Mouse (Mus musculus) forelimb bud, embryonic 11.5 days (tissue): ENCODE data around the gene Cpne5.
"Not testable (repeated sequence)": the region's sequence is repeated elsewhere in the genome, so short reads cannot be mapped to it uniquely, and the experiment has no call there.

Source experiments
- DNase-seq: peaks from one replicate; pipeline ENCODE4 v3.0.0-alpha.2; 2012; ENCODE audit warnings: low read depth, low spot score

Gene Cpne5

DNA sequence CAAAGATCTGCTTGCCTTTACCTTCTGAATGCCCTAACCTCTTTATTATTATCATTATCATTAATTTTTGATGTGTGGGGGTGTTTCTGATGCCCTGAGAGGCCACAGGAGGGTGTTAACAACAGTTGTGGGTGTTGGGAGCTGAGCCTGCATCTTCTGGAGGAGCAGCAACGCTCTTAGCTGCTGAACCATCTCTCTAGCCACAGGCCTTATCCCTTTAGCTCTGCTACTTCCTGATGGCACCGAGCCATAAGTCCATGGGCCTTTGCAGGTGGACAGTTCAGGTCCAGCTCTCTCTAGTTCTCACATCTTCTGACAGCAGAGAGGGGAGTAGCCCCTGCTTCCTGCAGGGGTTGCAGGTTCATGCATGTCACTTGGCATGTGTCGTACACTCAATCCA lies 96.4 kb downstream of the Cpne5 start:
- no peak for DNase-seq

DNA sequence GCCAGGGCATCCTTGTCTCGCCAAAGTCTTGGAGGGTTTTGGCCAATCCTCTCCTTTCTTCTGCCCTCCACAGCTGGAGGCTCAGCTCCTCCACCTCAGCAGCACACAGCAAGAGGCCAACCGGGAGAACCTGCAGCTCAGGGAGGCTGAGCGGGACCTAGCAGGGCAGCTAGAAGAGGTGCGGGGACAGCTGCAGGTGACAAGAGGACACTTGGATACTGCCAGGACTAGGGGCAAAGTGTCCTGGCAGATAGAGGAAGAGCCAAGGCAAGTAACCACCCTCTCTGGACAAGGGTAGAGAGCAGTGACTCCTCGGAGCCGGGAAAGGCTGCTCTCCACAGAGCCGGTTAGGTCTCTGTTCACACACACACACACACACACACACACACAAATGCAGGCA lies 100.1 kb downstream of the Cpne5 start:
- no peak for DNase-seq

DNA sequence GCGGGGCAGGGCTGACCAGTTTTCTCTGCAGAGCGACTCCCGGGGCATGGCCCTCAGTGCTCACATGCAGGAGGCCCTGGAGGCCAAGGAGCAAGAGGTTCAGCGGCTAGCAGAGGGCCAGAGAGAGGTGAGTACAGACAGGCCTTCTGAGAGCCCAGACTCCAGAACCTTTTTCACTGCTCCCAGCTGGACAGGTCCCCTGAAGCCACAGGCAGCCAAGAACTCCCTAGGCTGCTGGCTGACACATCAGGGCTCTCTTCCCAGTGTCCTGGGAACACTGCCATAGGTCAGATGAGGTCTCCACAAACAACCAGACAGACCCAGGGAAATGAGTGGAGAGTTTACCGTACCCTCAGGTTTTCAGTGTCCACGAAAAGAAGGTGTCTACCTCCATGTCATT lies 101.7 kb downstream of the Cpne5 start:
- DNase-seq: no peak

DNA sequence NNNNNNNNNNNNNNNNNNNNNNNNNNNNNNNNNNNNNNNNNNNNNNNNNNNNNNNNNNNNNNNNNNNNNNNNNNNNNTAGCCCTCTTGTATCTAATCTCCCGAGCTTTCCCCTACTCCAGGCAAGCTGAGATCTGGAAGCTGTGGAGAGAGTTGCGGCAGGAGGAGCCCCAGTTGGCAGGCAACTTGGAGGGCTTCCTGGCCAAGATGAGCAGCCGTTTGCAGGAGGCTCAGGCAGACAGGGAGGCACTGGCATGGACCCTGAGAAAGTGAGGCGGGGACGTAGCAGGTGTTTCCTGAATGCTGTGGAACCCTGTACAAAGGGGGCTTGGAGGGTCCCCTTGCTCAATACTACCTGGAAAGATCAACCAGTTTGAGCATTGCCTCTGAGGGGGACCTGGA lies 102.9 kb downstream of the Cpne5 start:
- DNase-seq: no peak

DNA sequence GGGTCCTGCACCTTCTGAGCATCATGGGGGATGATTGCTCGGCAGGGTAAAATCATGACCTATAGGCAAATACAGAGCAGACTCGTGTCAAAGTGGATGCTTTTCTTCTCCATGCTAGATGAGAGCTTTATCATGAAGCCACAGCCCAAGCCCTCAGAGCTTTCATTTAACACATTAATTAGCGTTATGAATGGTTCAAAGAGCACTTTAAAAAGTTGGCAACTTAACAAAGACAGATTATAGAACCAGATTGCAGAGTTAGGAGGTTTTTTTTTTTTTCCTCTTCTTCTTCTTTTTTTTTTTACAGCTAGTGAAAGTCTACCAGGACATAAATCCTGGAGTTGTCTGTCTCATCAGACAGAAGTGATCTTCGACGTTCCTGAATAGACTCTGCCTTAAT lies 108.6 kb downstream of the Cpne5 start:
- no peak for DNase-seq

DNA sequence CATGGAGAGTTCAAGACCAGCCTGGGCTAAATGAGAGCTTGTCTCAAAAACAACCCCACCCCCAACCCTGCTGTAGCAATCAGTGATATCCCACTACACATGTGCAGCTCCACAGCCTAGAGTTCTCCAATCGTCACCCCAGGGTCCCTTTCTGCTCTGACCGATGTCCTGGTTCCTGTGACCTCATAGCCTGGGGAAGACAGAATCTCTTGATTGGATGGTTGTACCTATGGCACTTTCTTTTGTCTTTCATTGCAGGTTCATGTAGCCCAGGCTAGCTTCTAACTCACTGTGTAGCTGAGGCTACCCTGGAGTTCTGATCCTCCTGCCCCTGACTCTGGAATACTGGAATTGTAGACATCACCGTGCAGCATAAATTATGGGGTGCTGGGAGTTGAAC lies 111.4 kb downstream of the Cpne5 start:
- DNase-seq: no peak

DNA sequence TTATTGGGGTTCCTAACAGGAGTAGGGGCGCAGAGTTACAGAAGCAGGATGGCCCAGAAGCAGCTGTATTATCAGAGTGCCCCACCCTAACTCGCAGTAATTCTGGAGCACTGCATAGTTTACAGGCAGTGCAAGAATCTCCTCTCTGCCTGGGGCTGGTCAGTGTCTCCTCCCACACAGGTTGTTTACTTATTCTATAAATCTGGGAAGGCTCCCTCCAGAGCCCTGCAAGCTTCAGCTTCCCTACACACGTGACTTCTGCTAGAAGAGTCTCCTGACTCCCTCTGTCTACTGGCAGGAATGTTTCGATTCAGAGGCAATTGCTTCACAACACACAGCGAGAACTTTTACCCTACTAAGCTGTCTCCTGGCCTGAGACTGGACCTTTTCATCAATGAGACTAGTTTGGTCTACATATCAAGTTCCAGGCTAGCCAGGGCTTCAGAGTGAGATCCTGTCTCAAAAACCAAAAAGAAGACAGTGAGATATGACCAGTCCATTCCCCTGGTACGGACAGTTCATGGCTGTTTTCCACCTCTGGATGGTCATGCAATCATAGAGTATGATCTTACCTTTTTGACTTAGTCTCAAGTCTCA lies 114.3 kb downstream of the Cpne5 start:
- DNase-seq: no peak

DNA sequence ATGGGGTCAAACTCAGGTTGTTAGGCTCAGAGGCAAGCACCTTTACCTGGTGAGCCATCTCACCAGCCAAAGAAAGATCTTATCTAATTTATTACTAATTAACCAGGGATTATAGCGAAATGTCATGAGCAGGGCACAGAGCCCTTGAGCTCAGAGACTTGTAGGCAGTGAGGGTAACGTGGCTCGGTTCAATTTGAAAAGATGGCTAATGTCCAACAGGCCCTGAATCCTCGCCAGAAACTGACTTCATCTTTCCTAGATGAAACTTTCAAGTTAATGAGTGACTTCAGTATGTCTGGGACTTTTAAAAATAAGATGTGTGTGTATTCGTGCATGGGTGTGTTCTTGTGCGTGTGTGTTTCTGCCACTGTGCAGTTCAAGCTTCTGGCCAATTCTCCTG lies 115.2 kb downstream of the Cpne5 start:
- no peak for DNase-seq

DNA sequence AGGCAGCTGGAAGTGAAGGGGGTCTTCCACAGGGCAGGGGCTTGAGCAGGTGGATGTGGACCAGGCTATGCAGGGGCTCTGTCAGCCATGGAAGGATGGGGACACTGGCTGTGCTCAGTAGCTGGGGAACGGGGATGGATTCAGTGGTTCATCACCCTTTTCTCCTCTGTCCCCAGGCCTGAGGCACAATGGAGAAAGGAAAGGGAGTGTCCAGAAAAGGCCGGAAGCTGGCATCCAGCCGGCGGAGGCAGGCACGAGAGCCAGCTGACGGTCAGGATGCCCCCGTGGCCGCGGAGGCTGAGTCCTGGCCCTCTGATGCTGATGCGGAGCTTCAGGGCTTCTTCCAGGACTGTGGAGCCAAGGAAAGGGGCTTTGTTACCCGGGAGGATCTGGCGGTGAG lies 117.3 kb downstream of the Cpne5 start:
- no peak for DNase-seq

DNA sequence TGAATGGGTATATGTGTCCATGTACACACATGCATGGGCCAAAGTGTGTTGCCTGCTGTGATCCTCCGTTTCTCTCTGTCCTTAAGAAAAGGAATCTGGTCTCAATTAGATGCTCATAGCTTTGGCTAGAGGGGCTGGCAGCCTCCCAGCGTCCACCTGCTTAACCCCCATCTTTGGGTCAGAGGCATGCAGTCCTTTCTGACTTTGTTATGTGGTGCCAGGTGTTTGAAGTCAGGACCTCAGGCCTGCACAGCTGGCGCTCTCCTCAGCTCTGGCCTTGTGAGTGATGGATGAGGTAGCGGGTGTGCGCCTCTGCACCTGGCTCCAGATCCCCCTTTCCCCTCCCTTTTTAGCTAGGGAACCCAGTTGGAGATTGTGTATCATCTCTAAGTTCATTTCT lies 119.9 kb downstream of the Cpne5 start:
- peak; percentile 75 for DNase-seq

DNA sequence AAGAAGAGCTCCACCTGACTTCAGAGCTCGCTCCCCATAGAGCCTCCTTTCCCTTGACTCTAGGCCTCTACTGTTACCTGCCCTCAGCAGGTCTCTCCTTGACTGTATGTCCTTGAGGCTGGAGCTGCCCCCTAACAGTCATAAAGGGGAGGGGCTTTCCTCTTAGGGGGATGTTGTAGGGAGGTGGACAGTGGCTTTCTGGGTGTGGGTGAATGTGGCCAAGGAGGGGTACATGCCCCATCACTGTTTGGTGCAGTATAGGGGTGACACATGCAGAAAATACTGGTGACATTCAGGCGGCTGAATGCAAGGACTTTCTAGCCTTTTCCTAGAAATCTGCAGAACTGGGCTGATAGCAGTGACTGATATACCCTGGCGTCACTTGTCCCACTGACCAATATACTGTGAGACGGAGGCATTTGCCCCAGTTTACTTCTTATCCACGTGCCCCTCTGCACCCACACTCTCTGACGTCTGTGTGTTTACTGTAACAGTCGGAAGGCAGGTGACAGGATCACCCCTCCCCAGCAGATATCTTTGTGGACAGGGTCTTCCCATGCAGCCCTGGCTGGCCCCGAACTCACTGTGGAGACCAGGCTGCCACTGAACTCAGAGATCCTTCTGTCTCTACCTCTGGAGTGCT lies 120.8 kb downstream of the Cpne5 start:
- DNase-seq: no peak

DNA sequence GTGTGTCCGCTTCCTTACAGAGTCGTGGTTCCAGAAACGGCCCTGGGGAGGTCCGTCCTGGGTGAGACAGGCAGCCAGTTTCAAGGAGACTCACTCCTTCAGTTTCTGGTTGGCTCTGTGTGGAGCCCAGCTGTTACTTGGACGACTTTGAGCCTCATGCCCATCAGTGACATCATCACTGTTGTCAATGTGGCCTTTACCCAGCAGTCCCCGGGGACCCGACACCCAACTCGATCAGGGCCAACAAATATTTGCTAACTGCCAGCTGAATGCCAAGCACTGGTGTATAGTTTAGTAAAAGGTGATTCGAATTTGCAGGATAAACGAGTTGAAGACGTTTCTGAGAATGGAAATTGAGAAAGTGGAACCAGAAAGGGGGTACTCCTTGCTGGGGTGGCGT lies 121.9 kb downstream of the Cpne5 start:
- no peak for DNase-seq

DNA sequence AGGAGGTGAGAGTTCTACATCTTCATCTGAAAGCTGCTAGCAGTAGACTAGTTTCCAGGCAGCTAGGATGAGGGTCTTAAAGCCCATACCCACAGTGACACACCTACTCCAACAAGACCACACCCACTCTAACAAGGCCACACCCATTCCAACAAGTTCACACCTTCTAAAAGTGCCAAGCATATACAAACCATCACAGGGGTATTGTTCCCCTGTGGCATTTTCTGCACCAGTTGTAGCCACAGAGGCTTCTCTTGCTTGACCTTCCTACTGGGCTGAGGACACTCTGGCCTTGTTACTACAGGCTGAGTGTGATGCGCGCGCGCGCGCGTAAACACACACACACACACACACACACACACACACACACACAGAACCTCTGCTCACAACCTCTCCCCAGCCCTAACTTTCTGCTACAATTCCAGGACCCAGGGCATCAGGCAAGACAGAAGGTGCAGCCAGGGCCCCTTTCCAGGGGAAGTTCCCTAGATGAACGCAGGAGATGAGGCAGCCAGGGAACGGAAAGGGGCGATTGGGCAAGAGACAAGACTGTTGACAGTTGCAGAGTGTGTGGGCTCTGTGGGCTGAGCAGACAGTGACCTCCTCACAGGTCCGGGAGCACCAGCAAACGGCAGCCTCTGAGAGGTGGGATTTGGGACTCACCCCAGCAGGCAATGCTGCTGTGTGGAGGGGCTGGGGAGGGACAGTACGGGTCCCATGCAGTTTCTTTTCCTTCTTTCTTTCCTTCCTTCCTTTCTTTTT lies 124.2 kb downstream of the Cpne5 start, which contains the start of gene Rab44:
Gene Rab44, plus strand, starts transcription at position 555 of the 762 bp plus-strand sequence.
- no peak for DNase-seq

DNA sequence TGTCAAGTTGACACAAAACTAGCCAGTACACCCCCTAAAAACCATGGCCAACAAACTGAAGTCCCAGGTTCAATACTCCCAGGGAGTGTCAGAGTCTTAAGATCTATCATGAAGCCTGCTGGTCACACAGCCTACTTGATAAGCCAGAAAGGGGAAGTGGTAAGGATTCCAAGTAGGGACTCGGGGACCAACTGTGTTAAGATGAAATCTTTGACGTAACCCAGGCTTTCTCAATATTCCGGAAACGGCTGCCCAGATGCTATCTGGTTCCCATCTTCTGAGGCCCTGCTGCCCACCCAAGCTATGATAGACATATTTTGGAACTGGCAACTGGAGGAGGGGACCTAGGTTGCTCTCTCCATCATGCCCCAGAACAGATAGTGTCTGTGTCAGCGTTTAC lies 126.6 kb downstream of the Cpne5 start:
- DNase-seq: no peak

DNA sequence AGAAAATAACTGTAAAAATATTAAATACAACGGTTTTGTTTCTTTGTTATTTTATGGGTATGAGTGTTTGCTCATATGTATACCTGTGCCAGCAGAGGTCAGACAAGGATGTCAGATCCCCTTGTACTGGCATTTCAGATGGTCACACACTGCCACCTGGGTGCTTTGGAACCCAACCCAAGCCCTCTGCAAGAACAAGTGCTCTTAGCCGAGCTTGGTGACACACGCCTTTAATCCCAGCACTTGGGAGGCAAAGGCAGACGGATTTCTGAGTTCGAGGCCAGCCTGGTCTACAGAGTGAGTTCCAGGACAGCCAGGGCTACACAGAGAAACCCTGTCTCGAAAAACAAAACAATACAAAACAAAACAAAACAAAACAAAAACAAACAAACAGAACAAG lies 127.6 kb downstream of the Cpne5 start:
- DNase-seq: not testable (repeated sequence)
